Mouse (Mus musculus) forebrain, embryonic 14.5 days (tissue): Measurements from ENCODE around the gene Ap5b1. TPM values are rescaled to one million over a fixed set of nuclear protein-coding genes. Genes with fewer than 3 reads are reported as not detected.
A peak's percentile ranks its signal among the peaks of the same experiment; 100 is the strongest.

Source experiments
- ATAC-seq: fragments of 200-750 bp; cut with Nextera tagmentation; 2 replicates; pipeline ENCODE4 v1.8.0; 2017; ENCODE audit warnings: mild to moderate bottlenecking, moderate library complexity
- DNase-seq: peaks from one replicate; pipeline ENCODE4 v3.0.0-alpha.2; 2015; ENCODE audit warnings: low spot score
- H3K27ac ChIP-seq: fragments of 300-500 bp; sonication (generic); 2 replicates; pipeline ENCODE4 v1.5.1; 2014; ENCODE audit warnings: low read depth, mild to moderate bottlenecking, control low read depth, low read length, moderate library complexity
- H3K27me3 ChIP-seq: fragments of 300-500 bp; sonication (generic); replicated peaks from 2 replicates; pipeline ENCODE4 v1.6.1; 2014; ENCODE audit warnings: low read length, control low read depth, mixed read lengths; ENCODE audit not compliant: control insufficient read depth, insufficient read depth
- H3K36me3 ChIP-seq: fragments of 300-500 bp; sonication (generic); 2 replicates; pipeline ENCODE4 v1.6.1; 2014; ENCODE audit warnings: low read length, control low read depth; ENCODE audit not compliant: control insufficient read depth, insufficient read depth
- H3K4me1 ChIP-seq: fragments of 300-500 bp; sonication (generic); 2 replicates; pipeline ENCODE4 v1.6.1; 2014; ENCODE audit warnings: antibody characterized with exemption, low read length, control low read depth; ENCODE audit not compliant: control insufficient read depth, insufficient read depth
- H3K4me2 ChIP-seq: fragments of 300-500 bp; sonication (generic); 2 replicates; pipeline ENCODE4 v1.6.1; 2014; ENCODE audit warnings: mild to moderate bottlenecking, control low read depth, low read length
- H3K4me3 ChIP-seq: fragments of 300-500 bp; sonication (generic); 2 replicates; pipeline ENCODE4 v1.5.1; 2014; ENCODE audit warnings: low read depth, low read length, control low read depth
- H3K9ac ChIP-seq: fragments of 300-500 bp; sonication (generic); 2 replicates; pipeline ENCODE4 v1.6.1; 2014; ENCODE audit warnings: mild to moderate bottlenecking, low read length, control low read depth, moderate library complexity
- H3K9me3 ChIP-seq: fragments of 300-500 bp; sonication (generic); replicated peaks from 2 replicates; pipeline ENCODE4 v1.6.1; 2016; ENCODE audit warnings: low read length, control low read depth, mixed read lengths; ENCODE audit not compliant: control insufficient read depth
- WGBS: fragments of 180-500 bp; shearing (Covaris S2); extraction: QIAGEN DNeasy Blood & Tissue Kit; methylation state at CpG from one replicate; pipeline ENCODE4 v1.1.7; 2014; 5-methylcytosine and 5-hydroxymethylcytosine counted together
- polyA plus RNA-seq: library from polyadenylated mRNA; unstranded; fragments of >200 nt; fragmentation: Nextera tagmentation; extraction: Ambion mirVana; gene quantifications from 2 replicates; pipeline ENCODE4 v1.2.1, GENCODE M21; 2014

Gene Ap5b1
- polyA plus RNA-seq: 1.5 and 1.6 TPM in 2 replicates

- Histone ChIP-seq H3K9me3 (no peaks in the 10 kb centered on the region), H3K4me2 (peak within 1 kb of the TSS; percentile 75), H3K27me3 (peaks cover 7% of the 10 kb centered on the region; the same call in 1 of the 2 replicates), H3K9ac (peak within 1 kb of the TSS; percentile 80), H3K27ac (peak within 1 kb of the TSS; percentile 68), H3K4me3 (peak within 1 kb of the TSS; percentile 62), H3K4me1 (peaks cover 4% of the 10 kb centered on the region; the same call in 1 of the 2 replicates), H3K36me3 (no peaks in the 10 kb centered on the region)
- ATAC-seq: peak; percentile 90
- DNase-seq: peak; percentile 91
- under 1% methylated on average over 92 of the region's 102 CpGs for WGBS
Observed at GRCm38 (mm10) chr19:5567534-5568469, at the start of gene Ap5b1. Gene Ap5b1, plus strand, starts transcription at chr19:5568025.

GRCm38 (mm10) chr19:5518721-5519120, 49.1 kb upstream of the Ap5b1 start:
- no peak overlapping the region for H3K4me2 ChIP-seq
- no peak overlapping the region for H3K9ac ChIP-seq
- no peak for ATAC-seq
- 88% methylated on average over 3 of the region's 3 CpGs for WGBS
- no peaks in the 10 kb centered on the region for H3K9me3 ChIP-seq
- no peaks in the 10 kb centered on the region for H3K27me3 ChIP-seq
- DNase-seq: no peak
- no peaks in the 10 kb centered on the region for H3K4me1 ChIP-seq
- no peak overlapping the region for H3K27ac ChIP-seq
- no peak overlapping the region for H3K4me3 ChIP-seq
- H3K36me3 ChIP-seq: no peaks in the 10 kb centered on the region

- no peaks in the 10 kb centered on the region for H3K4me1 ChIP-seq
- H3K4me2 ChIP-seq: no peak overlapping the region
- DNase-seq (no peak), ATAC-seq (no peak)
- no peaks in the 10 kb centered on the region for H3K27me3 ChIP-seq
- H3K4me3 ChIP-seq: no peak overlapping the region
- H3K9ac ChIP-seq: no peak overlapping the region
- H3K9me3 ChIP-seq: no peaks in the 10 kb centered on the region
- no peaks in the 10 kb centered on the region for H3K36me3 ChIP-seq
- H3K27ac ChIP-seq: no peak overlapping the region
- WGBS: 80% methylated on average over 5 of the region's 5 CpGs
Observed at GRCm38 (mm10) chr19:5525204-5525603, 42.6 kb upstream of the Ap5b1 start.

GRCm38 (mm10) chr19:5529325-5530137, 38.3 kb upstream of the Ap5b1 start:
- WGBS: 12% methylated on average over 20 of the region's 20 CpGs
- H3K27me3 ChIP-seq: no peaks in the 10 kb centered on the region
- no peak overlapping the region for H3K27ac ChIP-seq
- DNase-seq (peak; percentile 88), ATAC-seq (peak; percentile 93)
- H3K4me1 ChIP-seq: no peaks in the 10 kb centered on the region
- H3K36me3 ChIP-seq: no peaks in the 10 kb centered on the region
- H3K4me3 ChIP-seq: no peak overlapping the region
- H3K9me3 ChIP-seq: no peaks in the 10 kb centered on the region
- no peak overlapping the region for H3K9ac ChIP-seq
- peak overlapping the region; percentile 32 for H3K4me2 ChIP-seq

- no peak overlapping the region for H3K27ac ChIP-seq
- no peak overlapping the region for H3K4me3 ChIP-seq
- H3K9me3 ChIP-seq: no peaks in the 10 kb centered on the region
- no peak overlapping the region for H3K9ac ChIP-seq
- H3K27me3 ChIP-seq: no peaks in the 10 kb centered on the region
- no peaks in the 10 kb centered on the region for H3K36me3 ChIP-seq
- no peaks in the 10 kb centered on the region for H3K4me1 ChIP-seq
- ATAC-seq: no peak
- no peak overlapping the region for H3K4me2 ChIP-seq
- no peak for DNase-seq
- WGBS: 9% methylated on average over 7 of the region's 7 CpGs
Observed at GRCm38 (mm10) chr19:5530138-5530524, 37.7 kb upstream of the Ap5b1 start.

GRCm38 (mm10) chr19:5532520-5532919, 35.3 kb upstream of the Ap5b1 start:
- no peak for DNase-seq
- 79% methylated on average over 8 of the region's 8 CpGs for WGBS
- Histone ChIP-seq H3K36me3 (no peaks in the 10 kb centered on the region), H3K4me1 (no peaks in the 10 kb centered on the region), H3K4me2 (no peak overlapping the region), H3K27me3 (no peaks in the 10 kb centered on the region), H3K27ac (no peak overlapping the region), H3K9ac (no peak overlapping the region), H3K9me3 (no peaks in the 10 kb centered on the region), H3K4me3 (no peak overlapping the region)
- ATAC-seq: no peak

- Histone ChIP-seq H3K36me3 (no peaks in the 10 kb centered on the region), H3K9me3 (no peaks in the 10 kb centered on the region), H3K4me2 (no peak overlapping the region), H3K27ac (no peak overlapping the region), H3K4me3 (no peak overlapping the region), H3K27me3 (no peaks in the 10 kb centered on the region), H3K9ac (no peak overlapping the region), H3K4me1 (no peaks in the 10 kb centered on the region)
- DNase-seq: no peak
- ATAC-seq: no peak
- 60% methylated on average over 8 of the region's 8 CpGs for WGBS
Observed at GRCm38 (mm10) chr19:5538786-5539185, 29.0 kb upstream of the Ap5b1 start.

- no peak overlapping the region for H3K4me3 ChIP-seq
- WGBS: 91% methylated on average over 9 of the region's 9 CpGs
- no peak overlapping the region for H3K4me2 ChIP-seq
- no peaks in the 10 kb centered on the region for H3K36me3 ChIP-seq
- DNase-seq (no peak), ATAC-seq (no peak)
- no peak overlapping the region for H3K27ac ChIP-seq
- H3K4me1 ChIP-seq: no peaks in the 10 kb centered on the region
- H3K27me3 ChIP-seq: no peaks in the 10 kb centered on the region
- no peak overlapping the region for H3K9ac ChIP-seq
- no peaks in the 10 kb centered on the region for H3K9me3 ChIP-seq
Observed at GRCm38 (mm10) chr19:5543362-5543761, 24.5 kb upstream of the Ap5b1 start.
